Mouse (Mus musculus) ES-E14 (cell line): Measurements from ENCODE around the gene H2afy.

Source experiments
- CHD2 ChIP-seq: IDR thresholded peaks from 2 replicates; pipeline ENCODE4 v1.6.1; 2014; ENCODE audit warnings: mild to moderate bottlenecking, low read depth, low read length, inconsistent platforms
- MAFK ChIP-seq: IDR thresholded peaks from 2 replicates; pipeline ENCODE4 v1.6.1; 2014; ENCODE audit warnings: mild to moderate bottlenecking, low read depth, low read length, inconsistent platforms; ENCODE audit not compliant: insufficient read depth
- ZC3H11A ChIP-seq: IDR thresholded peaks from 2 replicates; pipeline ENCODE4 v1.6.1; 2012; ENCODE audit warnings: low read depth, mild to moderate bottlenecking, inconsistent platforms, low read length, borderline replicate concordance

- TF ChIP-seq ZC3H11A (no peak), MAFK (no peak), CHD2 (no peak)
These were observed 47.6 kb downstream of the H2afy start for GRCm38 (mm10) chr13:56088602-56089001.
